Mouse (Mus musculus): ENCODE results near the gene Tmem140. TPM values are rescaled to one million over a fixed set of nuclear protein-coding genes. Genes with fewer than 3 reads are reported as not detected.
A peak's percentile ranks its signal among the peaks of the same experiment; 100 is the strongest.

Tmem140 gene
- polyA plus RNA-seq, 1 experiment, result 22.3 TPM

- no peak for TF ChIP-seq CTCF (IDR thresholded peaks at IDR 0.05; ENCODE audit: borderline replicate concordance, control insufficient read depth, extremely low read depth, insufficient read depth, low read length, poor library complexity)
- no peak for TF ChIP-seq POLR2A (IDR thresholded peaks at IDR 0.05; ENCODE audit: control insufficient read depth, extremely low read depth, insufficient read depth, low read length, poor library complexity)
- Histone ChIP-seq H3K27ac (ENCODE audit: control insufficient read depth, insufficient read depth, low read length) (peak overlapping the region; percentile 57), H3K36me3 (ENCODE audit: control insufficient read depth, insufficient read depth, low read length) (no peaks in the 10 kb centered on the region), H3K27me3 (ENCODE audit: control insufficient read depth, insufficient read depth, low read length) (no peaks in the 10 kb centered on the region), H3K4me1 (replicated peaks; ENCODE audit: control insufficient read depth, insufficient read depth, low read length) (peaks cover 30% of the 10 kb centered on the region), H3K4me3 (ENCODE audit: control insufficient read depth, insufficient read depth, low read length) (no peak overlapping the region)
- peak; percentile 63 for DNase-seq
- WGBS, result 10% methylated on average over 13 of the region's 13 CpGs
Observed at GRCm38 (mm10) chr6:34869225-34869915, 6.4 kb downstream of the Tmem140 start.

- Histone ChIP-seq H3K4me3 (ENCODE audit: control insufficient read depth, insufficient read depth, low read length) (no peak overlapping the region), H3K27me3 (ENCODE audit: control insufficient read depth, insufficient read depth, low read length) (no peaks in the 10 kb centered on the region), H3K36me3 (ENCODE audit: control insufficient read depth, insufficient read depth, low read length) (no peaks in the 10 kb centered on the region), H3K27ac (ENCODE audit: control insufficient read depth, insufficient read depth, low read length) (peak overlapping the region; percentile 57; the same call in 1 of the 2 replicates), H3K4me1 (replicated peaks; ENCODE audit: control insufficient read depth, insufficient read depth, low read length) (peaks cover 38% of the 10 kb centered on the region)
- no peak for DNase-seq
- WGBS, result 56% methylated on average over 5 of the region's 5 CpGs
- TF ChIP-seq POLR2A (IDR thresholded peaks at IDR 0.05; ENCODE audit: control insufficient read depth, extremely low read depth, insufficient read depth, low read length, poor library complexity) (no peak), CTCF (IDR thresholded peaks at IDR 0.05; ENCODE audit: borderline replicate concordance, control insufficient read depth, extremely low read depth, insufficient read depth, low read length, poor library complexity) (no peak)
Observed at GRCm38 (mm10) chr6:34870136-34870535, 7.2 kb downstream of the Tmem140 start.

- Histone ChIP-seq H3K27me3 (ENCODE audit: control insufficient read depth, insufficient read depth, low read length) (no peaks in the 10 kb centered on the region), H3K36me3 (ENCODE audit: control insufficient read depth, insufficient read depth, low read length) (no peaks in the 10 kb centered on the region), H3K4me3 (ENCODE audit: control insufficient read depth, insufficient read depth, low read length) (no peak overlapping the region), H3K27ac (ENCODE audit: control insufficient read depth, insufficient read depth, low read length) (no peak overlapping the region), H3K4me1 (replicated peaks; ENCODE audit: control insufficient read depth, insufficient read depth, low read length) (peaks cover 43% of the 10 kb centered on the region)
- 80% methylated on average over 5 of the region's 5 CpGs for WGBS
- DNase-seq, result no peak
- TF ChIP-seq CTCF (IDR thresholded peaks at IDR 0.05; ENCODE audit: borderline replicate concordance, control insufficient read depth, extremely low read depth, insufficient read depth, low read length, poor library complexity) (no peak), POLR2A (IDR thresholded peaks at IDR 0.05; ENCODE audit: control insufficient read depth, extremely low read depth, insufficient read depth, low read length, poor library complexity) (no peak)
Observed at GRCm38 (mm10) chr6:34870724-34871123, 7.8 kb downstream of the Tmem140 start.

- Histone ChIP-seq H3K4me1 (replicated peaks; ENCODE audit: control insufficient read depth, insufficient read depth, low read length) (peaks cover 47% of the 10 kb centered on the region), H3K36me3 (ENCODE audit: control insufficient read depth, insufficient read depth, low read length) (no peaks in the 10 kb centered on the region), H3K27me3 (ENCODE audit: control insufficient read depth, insufficient read depth, low read length) (no peaks in the 10 kb centered on the region), H3K4me3 (ENCODE audit: control insufficient read depth, insufficient read depth, low read length) (no peak overlapping the region), H3K27ac (ENCODE audit: control insufficient read depth, insufficient read depth, low read length) (no peak overlapping the region)
- no peak for TF ChIP-seq POLR2A (IDR thresholded peaks at IDR 0.05; ENCODE audit: control insufficient read depth, extremely low read depth, insufficient read depth, low read length, poor library complexity)
- WGBS, result 87% methylated on average over 7 of the region's 7 CpGs
- DNase-seq, result no peak
Observed at GRCm38 (mm10) chr6:34871929-34872328, 9.0 kb downstream of the Tmem140 start.

- 92% methylated on average over 10 of the region's 10 CpGs for WGBS
- DNase-seq, result no peak
- Histone ChIP-seq H3K4me1 (replicated peaks; ENCODE audit: control insufficient read depth, insufficient read depth, low read length) (peaks cover 43% of the 10 kb centered on the region), H3K36me3 (ENCODE audit: control insufficient read depth, insufficient read depth, low read length) (no peaks in the 10 kb centered on the region), H3K27me3 (ENCODE audit: control insufficient read depth, insufficient read depth, low read length) (no peaks in the 10 kb centered on the region), H3K27ac (ENCODE audit: control insufficient read depth, insufficient read depth, low read length) (no peak overlapping the region), H3K4me3 (ENCODE audit: control insufficient read depth, insufficient read depth, low read length) (no peak overlapping the region)
- TF ChIP-seq POLR2A (IDR thresholded peaks at IDR 0.05; ENCODE audit: control insufficient read depth, extremely low read depth, insufficient read depth, low read length, poor library complexity) (no peak), CTCF (IDR thresholded peaks at IDR 0.05; ENCODE audit: borderline replicate concordance, control insufficient read depth, extremely low read depth, insufficient read depth, low read length, poor library complexity) (no peak)
Observed at GRCm38 (mm10) chr6:34872871-34873270, 9.9 kb downstream of the Tmem140 start.

GRCm38 (mm10) chr6:34874101-34874921, 11.4 kb downstream of the Tmem140 start:
- WGBS, result 40% methylated on average over 21 of the region's 21 CpGs
- DNase-seq, result no peak
- Histone ChIP-seq H3K36me3 (ENCODE audit: control insufficient read depth, insufficient read depth, low read length) (no peaks in the 10 kb centered on the region), H3K4me1 (replicated peaks; ENCODE audit: control insufficient read depth, insufficient read depth, low read length) (peaks cover 43% of the 10 kb centered on the region), H3K4me3 (ENCODE audit: control insufficient read depth, insufficient read depth, low read length) (no peak overlapping the region), H3K27me3 (ENCODE audit: control insufficient read depth, insufficient read depth, low read length) (no peaks in the 10 kb centered on the region), H3K27ac (ENCODE audit: control insufficient read depth, insufficient read depth, low read length) (peak overlapping the region; percentile 88)
- no peak for TF ChIP-seq CTCF (IDR thresholded peaks at IDR 0.05; ENCODE audit: borderline replicate concordance, control insufficient read depth, extremely low read depth, insufficient read depth, low read length, poor library complexity)
- TF ChIP-seq POLR2A (IDR thresholded peaks at IDR 0.05; ENCODE audit: control insufficient read depth, extremely low read depth, insufficient read depth, low read length, poor library complexity), result no peak
